In the genomic region with DNA sequence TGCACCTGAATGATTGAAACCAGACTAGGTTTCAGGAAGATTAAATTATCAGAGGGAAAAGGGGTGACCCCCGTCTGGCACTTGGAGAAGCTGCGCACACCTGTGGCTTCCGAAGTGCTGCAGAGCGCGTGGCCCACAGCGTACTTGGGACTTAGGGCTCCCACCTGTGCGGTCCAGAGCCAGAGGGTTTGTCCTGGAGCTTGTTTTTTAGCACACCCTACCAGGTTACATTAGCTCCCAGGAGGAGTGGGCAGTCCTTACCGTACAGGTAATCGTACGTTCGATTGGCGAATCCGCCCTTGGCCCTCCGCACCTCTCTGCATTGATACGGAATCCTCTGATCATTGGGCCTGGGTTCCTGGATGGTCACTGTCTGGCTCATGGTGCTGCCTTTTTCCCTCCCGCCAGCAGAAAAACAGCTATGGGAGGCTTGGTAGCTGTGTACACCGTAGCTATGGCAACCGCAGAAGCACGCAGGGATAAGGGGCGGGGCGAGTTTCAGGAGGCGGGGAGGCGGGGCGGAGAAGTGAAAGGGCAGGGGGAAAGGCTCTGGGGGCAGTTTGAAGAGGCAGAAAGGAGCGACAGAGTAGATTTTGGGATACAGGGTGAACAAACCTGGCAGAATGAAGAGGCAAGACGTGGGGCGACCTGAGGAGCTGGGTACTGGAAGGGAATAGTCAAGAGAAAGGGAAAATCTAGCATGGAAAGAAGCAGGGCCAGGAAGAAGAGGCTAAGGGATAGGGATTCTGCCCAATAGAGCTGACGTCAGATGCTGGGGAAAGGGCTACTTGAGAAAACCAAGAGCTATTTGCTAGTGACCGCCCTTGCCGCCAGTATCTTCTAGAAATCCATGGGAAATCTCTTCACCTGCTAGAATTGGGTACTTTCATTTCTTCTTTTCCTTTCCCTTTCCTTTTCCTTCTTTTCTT, we compare ENCODE assay signal across 8 mouse cellular contexts. TPM values are rescaled to one million over a fixed set of nuclear protein-coding genes. Genes with fewer than 3 reads are reported as not detected.
DNase-seq lines count a peak whose midpoint lies in the region; ATAC-seq lines count a peak whose summit lies in the region.

A gene (minus strand): TSS at position 748 of the 929 bp plus-strand sequence.

- H3K27me3 ChIP-seq in embryonic facial prominence, embryonic 11.5 days (ENCODE audit: control insufficient read depth, insufficient read depth, low read length) = no peaks in the 10 kb centered on the region
- H3K27me3 ChIP-seq in intestine, embryonic 15.5 days (replicated peaks) = no peaks in the 10 kb centered on the region

- WGBS in embryonic facial prominence, embryonic 11.5 days = 10% methylated on average over 30 of the region's 30 CpGs
- 11% methylated on average over 30 of the region's 30 CpGs for WGBS in intestine, embryonic 15.5 days

- peak within 1 kb of the TSS; percentile 54 for H3K4me2 ChIP-seq in embryonic facial prominence, embryonic 11.5 days (ENCODE audit: low read depth, low read length)
- peak within 1 kb of the TSS; percentile 71 for H3K4me2 ChIP-seq in intestine, embryonic 15.5 days (replicated peaks)

- no peaks in the 10 kb centered on the region for H3K4me1 ChIP-seq in embryonic facial prominence, embryonic 11.5 days (ENCODE audit: control insufficient read depth, insufficient read depth, low read length)
- peaks cover 9% of the 10 kb centered on the region for H3K4me1 ChIP-seq in intestine, embryonic 15.5 days (replicated peaks)

- peak; percentile 85 to 88 for DNase-seq in adrenal gland, postnatal 36 days
- DNase-seq in embryonic facial prominence, embryonic 11.5 days (ENCODE audit: low spot score) = peak; percentile 92
- DNase-seq in gastrocnemius, postnatal 4 days (ENCODE audit: low spot score in 2 of 2) = peak; percentile 64 to 84
- peak; percentile 64 to 76 for DNase-seq in left cerebral cortex, postnatal 25 days (ENCODE audit: low spot score in 2 of 2)
- peak; percentile 76 to 78 for DNase-seq in right cerebral cortex, adult 2 months (ENCODE audit: low spot score in 2 of 2)

- H3K4me3 ChIP-seq in embryonic facial prominence, embryonic 11.5 days (ENCODE audit: low read depth, low read length) = peak within 1 kb of the TSS; percentile 15
- H3K4me3 ChIP-seq in intestine, embryonic 15.5 days (replicated peaks) = peak within 1 kb of the TSS; percentile 32

- intact Hi-C loops in left cerebral cortex, postnatal 25 days (cut with DNase I) = no loop called here

- peak; percentile 90 for ATAC-seq in embryonic facial prominence, embryonic 11.5 days (replicated peaks; ENCODE audit: insufficient number of reproducible peaks, low FRiP score, low TSS enrichment, low read depth)
- peak; percentile 89 for ATAC-seq in intestine, embryonic 15.5 days
- peak; percentile 87 for ATAC-seq in megakaryocyte progenitor cell, adult 5-6 weeks (replicated peaks; ENCODE audit: poor library complexity)
- no peak for ATAC-seq in activated CD4-positive, CD25-positive, alpha-beta regulatory T cell, adult 4 months

- H3K36me3 ChIP-seq in embryonic facial prominence, embryonic 11.5 days (replicated peaks; ENCODE audit: control insufficient read depth, insufficient read depth, low read depth, low read length) = no peaks in the 10 kb centered on the region
- H3K36me3 ChIP-seq in intestine, embryonic 15.5 days = no peaks in the 10 kb centered on the region

- no peaks in the 10 kb centered on the region for H3K9me3 ChIP-seq in embryonic facial prominence, embryonic 11.5 days (replicated peaks; ENCODE audit: control insufficient read depth, low read length)
- no peaks in the 10 kb centered on the region for H3K9me3 ChIP-seq in intestine, embryonic 15.5 days

- H3K9ac ChIP-seq in embryonic facial prominence, embryonic 11.5 days (replicated peaks; ENCODE audit: low read length) = peak within 1 kb of the TSS; percentile 4
- no peak within 1 kb of the TSS for H3K9ac ChIP-seq in intestine, embryonic 15.5 days

- H3K27ac ChIP-seq in embryonic facial prominence, embryonic 11.5 days (replicated peaks; ENCODE audit: low read depth, low read length) = no peak within 1 kb of the TSS
- no peak within 1 kb of the TSS for H3K27ac ChIP-seq in intestine, embryonic 15.5 days

RNA-seq across cellular contexts. Expression of the gene that starts here (rescaled TPM):
- total RNA-seq in adrenal gland, postnatal 36 days (2021) = under 1 TPM; 0.66 to 0.70 TPM
- polyA plus RNA-seq in embryonic facial prominence, embryonic 11.5 days (2014; fragmentation: Nextera tagmentation; extraction: Ambion mirVana) = 0.13 and 0.14 TPM in 2 replicates
- under 1 TPM in 1 of 2 experiments, not detected in 1; 0.20 TPM for total RNA-seq in gastrocnemius, postnatal 4 days (2021)
- 0.08 and 0.18 TPM in 2 replicates for polyA plus RNA-seq in intestine, embryonic 15.5 days (2015; fragmentation: Nextera tagmentation; extraction: Ambion mirVana)
- 1 to 10 TPM; 1.4 TPM for total RNA-seq in left cerebral cortex, postnatal 25 days (2021)
- not detected in 2 replicates for total RNA-seq in megakaryocyte progenitor cell, adult 5-6 weeks (2015)
- total RNA-seq in megakaryocyte progenitor cell, adult 5-6 weeks (2017) = not detected in 2 replicates
- polyA plus RNA-seq in activated CD4-positive, CD25-positive, alpha-beta regulatory T cell, adult 4 months (2017; shearing (Covaris generic)) = under 1 TPM in 1 of 2 experiments, not detected in 1; 0.61 TPM

Comparison
In these comparisons a context has a peak if more than half of its experiments do, and no peak if none do; other contexts are left out.
1. Peak in DNase-seq in adrenal gland, postnatal 36 days; RNA of the gene not detected or under 1 TPM.
2. Peak in DNase-seq, ATAC-seq, H3K4me3 ChIP-seq, H3K9ac ChIP-seq and H3K4me2 ChIP-seq in embryonic facial prominence, embryonic 11.5 days; RNA of the gene not detected or under 1 TPM.
3. Peak in DNase-seq in gastrocnemius, postnatal 4 days; RNA of the gene not detected or under 1 TPM.
4. Peak in ATAC-seq, H3K4me3 ChIP-seq and H3K4me2 ChIP-seq in intestine, embryonic 15.5 days; RNA of the gene not detected or under 1 TPM.
5. Peak in ATAC-seq in megakaryocyte progenitor cell, adult 5-6 weeks; RNA of the gene not detected or under 1 TPM.